Mouse (Mus musculus): ENCODE measurements around the gene Lgals3bp. TPM values are rescaled to one million over a fixed set of nuclear protein-coding genes. Genes with fewer than 3 reads are reported as not detected.

Lgals3bp gene
- polyA plus RNA-seq, 1 experiment, result 22.7 TPM

DNA sequence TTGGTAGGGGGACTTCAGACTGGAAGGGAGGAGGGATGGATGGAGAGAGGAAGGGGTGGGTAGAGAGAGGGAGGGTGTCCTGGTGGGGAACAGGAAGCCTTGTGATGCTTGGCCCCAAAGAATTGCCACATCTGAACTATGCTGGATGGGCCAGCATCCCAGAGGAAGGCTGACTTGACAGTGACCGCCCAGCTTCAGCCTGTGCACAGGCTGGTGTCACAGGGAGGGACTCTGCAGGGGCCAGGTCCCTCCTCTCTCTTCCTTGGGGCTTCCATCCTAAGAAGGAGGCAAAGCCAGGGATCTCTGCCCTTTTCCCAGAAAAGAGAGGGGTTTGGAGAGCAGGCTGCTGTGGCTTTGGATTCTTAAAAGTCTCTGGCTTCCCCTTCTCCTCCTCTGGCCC lies 39.4 kb downstream of the Lgals3bp start:
- no peak overlapping the region for H3K4me3 ChIP-seq (ENCODE audit: control insufficient read depth, low read depth, low read length)
- peaks cover 5% of the 10 kb centered on the region for H3K4me1 ChIP-seq (ENCODE audit: control insufficient read depth, insufficient read depth, low read length)
- no peak overlapping the region for H3K27ac ChIP-seq (ENCODE audit: control insufficient read depth, insufficient read depth, low read depth, low read length)

DNA sequence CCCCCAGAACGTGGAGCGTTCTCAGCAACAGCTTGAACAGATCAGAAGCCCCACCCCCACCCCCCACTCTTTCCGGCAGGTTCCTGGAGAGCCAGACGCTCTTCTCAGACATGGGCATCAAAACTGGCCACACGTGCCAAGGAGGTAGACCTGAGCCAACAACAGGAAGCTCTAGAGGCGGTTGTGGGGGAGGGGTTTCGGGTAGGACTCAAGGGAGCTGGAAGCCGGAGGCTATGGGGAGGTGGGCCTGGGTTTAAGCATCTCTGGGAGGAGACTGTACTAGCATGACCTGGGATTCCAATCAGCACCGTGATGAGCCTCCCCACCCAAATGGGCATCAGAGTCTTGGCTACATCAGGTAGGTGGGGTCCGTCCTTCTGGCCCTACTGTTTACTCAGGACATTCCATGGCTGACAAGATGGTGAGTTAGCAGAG lies 41.0 kb downstream of the Lgals3bp start:
- H3K4me3 ChIP-seq (ENCODE audit: control insufficient read depth, low read depth, low read length), result no peak overlapping the region
- H3K27me3 ChIP-seq (ENCODE audit: control insufficient read depth, insufficient read depth, low read length), result no peaks in the 10 kb centered on the region
- H3K36me3 ChIP-seq (ENCODE audit: control insufficient read depth, insufficient read depth, low read length), result no peaks in the 10 kb centered on the region
- no peak overlapping the region for H3K27ac ChIP-seq (ENCODE audit: control insufficient read depth, insufficient read depth, low read depth, low read length)
- TF ChIP-seq CTCF (IDR thresholded peaks at IDR 0.05; ENCODE audit: control insufficient read depth, insufficient read depth, insufficient replicate concordance, low read depth, low read length), result no peak
- no peak for TF ChIP-seq POLR2A (IDR thresholded peaks at IDR 0.05; ENCODE audit: control insufficient read depth, low read depth, low read length)
- peaks cover 5% of the 10 kb centered on the region for H3K4me1 ChIP-seq (ENCODE audit: control insufficient read depth, insufficient read depth, low read length)

More for the DNA sequence above, 39.4 kb downstream of the Lgals3bp start:
- no peaks in the 10 kb centered on the region for H3K27me3 ChIP-seq (ENCODE audit: control insufficient read depth, insufficient read depth, low read length)
- TF ChIP-seq CTCF (IDR thresholded peaks at IDR 0.05; ENCODE audit: control insufficient read depth, insufficient read depth, insufficient replicate concordance, low read depth, low read length) (no peak), POLR2A (IDR thresholded peaks at IDR 0.05; ENCODE audit: control insufficient read depth, low read depth, low read length) (no peak)
- no peaks in the 10 kb centered on the region for H3K36me3 ChIP-seq (ENCODE audit: control insufficient read depth, insufficient read depth, low read length)

- Histone ChIP-seq H3K4me3 (ENCODE audit: control insufficient read depth, low read depth, low read length) (no peak overlapping the region), H3K27ac (ENCODE audit: control insufficient read depth, insufficient read depth, low read depth, low read length) (no peak overlapping the region), H3K27me3 (ENCODE audit: control insufficient read depth, insufficient read depth, low read length) (no peaks in the 10 kb centered on the region), H3K36me3 (ENCODE audit: control insufficient read depth, insufficient read depth, low read length) (no peaks in the 10 kb centered on the region), H3K4me1 (ENCODE audit: control insufficient read depth, insufficient read depth, low read length) (peaks cover 7% of the 10 kb centered on the region)
- no peak for TF ChIP-seq CTCF (IDR thresholded peaks at IDR 0.05; ENCODE audit: control insufficient read depth, insufficient read depth, insufficient replicate concordance, low read depth, low read length)
- 0 out of 2 replicates have a peak, but pooled peaks have one; percentile 18 for TF ChIP-seq POLR2A (IDR thresholded peaks at IDR 0.05; ENCODE audit: control insufficient read depth, low read depth, low read length)
Measured at GRCm38 (mm10) chr11:118360491-118360890, 41.4 kb downstream of the Lgals3bp start.

GRCm38 (mm10) chr11:118355640-118356039 lies 46.3 kb downstream of the Lgals3bp start, which contains the start of gene Timp2:
Gene Timp2, minus strand, starts transcription at chr11:118355740.
- Histone ChIP-seq H3K36me3 (ENCODE audit: control insufficient read depth, insufficient read depth, low read length) (no peaks in the 10 kb centered on the region), H3K27ac (ENCODE audit: control insufficient read depth, insufficient read depth, low read depth, low read length) (peak within 1 kb of the TSS; percentile 76), H3K4me3 (ENCODE audit: control insufficient read depth, low read depth, low read length) (peak within 1 kb of the TSS; percentile 69), H3K4me1 (ENCODE audit: control insufficient read depth, insufficient read depth, low read length) (peaks cover 10% of the 10 kb centered on the region), H3K27me3 (ENCODE audit: control insufficient read depth, insufficient read depth, low read length) (no peaks in the 10 kb centered on the region)
- TF ChIP-seq POLR2A (IDR thresholded peaks at IDR 0.05; ENCODE audit: control insufficient read depth, low read depth, low read length), result no peak
- no peak for TF ChIP-seq CTCF (IDR thresholded peaks at IDR 0.05; ENCODE audit: control insufficient read depth, insufficient read depth, insufficient replicate concordance, low read depth, low read length)

- H3K4me1 ChIP-seq (ENCODE audit: control insufficient read depth, insufficient read depth, low read length), result peaks cover 8% of the 10 kb centered on the region
- H3K27ac ChIP-seq (ENCODE audit: control insufficient read depth, insufficient read depth, low read depth, low read length), result peak overlapping the region; percentile 76
- no peak; the same call in 1 of the 2 replicates for TF ChIP-seq CTCF (IDR thresholded peaks at IDR 0.05; ENCODE audit: control insufficient read depth, insufficient read depth, insufficient replicate concordance, low read depth, low read length)
- peak; percentile 73 for TF ChIP-seq POLR2A (IDR thresholded peaks at IDR 0.05; ENCODE audit: control insufficient read depth, low read depth, low read length)
Measured at GRCm38 (mm10) chr11:118355205-118355604, 46.7 kb downstream of the Lgals3bp start.

GRCm38 (mm10) chr11:118354636-118355191 lies 47.2 kb downstream of the Lgals3bp start:
- H3K27ac ChIP-seq (ENCODE audit: control insufficient read depth, insufficient read depth, low read depth, low read length), result peak overlapping the region; percentile 76
- H3K4me3 ChIP-seq (ENCODE audit: control insufficient read depth, low read depth, low read length), result peak overlapping the region; percentile 69
- H3K4me1 ChIP-seq (ENCODE audit: control insufficient read depth, insufficient read depth, low read length), result peaks cover 8% of the 10 kb centered on the region
- no peaks in the 10 kb centered on the region for H3K27me3 ChIP-seq (ENCODE audit: control insufficient read depth, insufficient read depth, low read length)
- H3K36me3 ChIP-seq (ENCODE audit: control insufficient read depth, insufficient read depth, low read length), result no peaks in the 10 kb centered on the region
- TF ChIP-seq POLR2A (IDR thresholded peaks at IDR 0.05; ENCODE audit: control insufficient read depth, low read depth, low read length), result no peak
- TF ChIP-seq CTCF (IDR thresholded peaks at IDR 0.05; ENCODE audit: control insufficient read depth, insufficient read depth, insufficient replicate concordance, low read depth, low read length), result no peak

More at GRCm38 (mm10) chr11:118355205-118355604, 46.7 kb downstream of the Lgals3bp start:
- no peaks in the 10 kb centered on the region for H3K36me3 ChIP-seq (ENCODE audit: control insufficient read depth, insufficient read depth, low read length)
- H3K27me3 ChIP-seq (ENCODE audit: control insufficient read depth, insufficient read depth, low read length), result no peaks in the 10 kb centered on the region
- peak overlapping the region; percentile 69 for H3K4me3 ChIP-seq (ENCODE audit: control insufficient read depth, low read depth, low read length)

- Histone ChIP-seq H3K4me1 (ENCODE audit: control insufficient read depth, insufficient read depth, low read length) (peaks cover 12% of the 10 kb centered on the region), H3K4me3 (ENCODE audit: control insufficient read depth, low read depth, low read length) (no peak overlapping the region), H3K27ac (ENCODE audit: control insufficient read depth, insufficient read depth, low read depth, low read length) (no peak overlapping the region), H3K36me3 (ENCODE audit: control insufficient read depth, insufficient read depth, low read length) (no peaks in the 10 kb centered on the region), H3K27me3 (ENCODE audit: control insufficient read depth, insufficient read depth, low read length) (no peaks in the 10 kb centered on the region)
- TF ChIP-seq CTCF (IDR thresholded peaks at IDR 0.05; ENCODE audit: control insufficient read depth, insufficient read depth, insufficient replicate concordance, low read depth, low read length) (no peak), POLR2A (IDR thresholded peaks at IDR 0.05; ENCODE audit: control insufficient read depth, low read depth, low read length) (no peak)
Measured at GRCm38 (mm10) chr11:118349494-118349893, 52.4 kb downstream of the Lgals3bp start.

Data from testis, adult 2 months (tissue).